ENCODE assay signal across 24 mouse cellular contexts in genomic region chr7:45809276-45810075, GRCm38 (mm10). TPM values are rescaled to one million over a fixed set of nuclear protein-coding genes. Genes with fewer than 3 reads are reported as not detected.
DNase-seq lines count a peak whose midpoint lies in the region; ATAC-seq and TF ChIP-seq lines count a peak whose summit lies in the region.
"Had no signal": no experiment of that assay in that cellular context is flagged by ENCODE, and none has a peak within 500 bp of the region (broad histone marks: within the 10 kb centered on the region; RNA-seq: fewer than 3 reads in every experiment).

No protein-coding gene starts in this region.

- intact Hi-C loops in heart, postnatal 14 days (cut with DNase I) = loop anchor here (5.0 kb wide), 1 partner anchor 113 kb away; the partner anchor contains the start of genes Ccdc114 and Emp3

- H3K27me3 ChIP-seq in heart, embryonic 13.5 days (replicated peaks) = no peaks in the 10 kb centered on the region
- H3K27me3 ChIP-seq in lung, embryonic 14.5 days (ENCODE audit: insufficient read depth, low read length) = no peaks in the 10 kb centered on the region
- H3K27me3 ChIP-seq: forebrain, embryonic 12.5 days; heart, embryonic 12.5 days; intestine, embryonic 15.5 days; midbrain, embryonic 13.5 days had no signal

- no peaks in the 10 kb centered on the region for H3K9me3 ChIP-seq in heart, embryonic 13.5 days
- no peaks in the 10 kb centered on the region for H3K9me3 ChIP-seq in lung, embryonic 14.5 days (ENCODE audit: low read depth, low read length)
- H3K9me3 ChIP-seq: forebrain, embryonic 12.5 days; heart, embryonic 12.5 days; intestine, embryonic 15.5 days; midbrain, embryonic 13.5 days had no signal

- H3K4me1 ChIP-seq in heart, embryonic 13.5 days = peaks cover 29% of the 10 kb centered on the region
- peaks cover 7% of the 10 kb centered on the region; the same call in 1 of the 2 replicates for H3K4me1 ChIP-seq in lung, embryonic 14.5 days (ENCODE audit: insufficient read depth)

- peak; percentile 38 to 44 for DNase-seq in cerebellum, adult 18-20 months
- DNase-seq in cerebellum, adult 11 months = no peak
- no peak for DNase-seq in heart, postnatal 14 days
- DNase-seq in lung, embryonic 14.5 days = no peak
- DNase-seq in lung, postnatal 36 days = no peak
- DNase-seq in induced T-regulatory cell, adult 2 months (ENCODE audit: low read depth) = peak; percentile 5
- no peak for DNase-seq in urinary bladder, postnatal 14 days (ENCODE audit: low spot score)
- DNase-seq: adrenal gland, postnatal 14 days; gastrocnemius, postnatal 10 days; heart, adult 11 months; heart, postnatal 36 days; kidney, postnatal 36 days; layer of hippocampus, adult 9-11 months; right cerebral cortex, adult 18-20 months; thymus, postnatal 14 days had no signal

- no peak for ATAC-seq in heart, embryonic 13.5 days (ENCODE audit: extremely low read depth, insufficient number of reproducible peaks, low FRiP score, low TSS enrichment)
- ATAC-seq in lung, embryonic 14.5 days (ENCODE audit: insufficient read depth) = no peak
- ATAC-seq: activated CD4-positive, CD25-positive, alpha-beta regulatory T cell, adult 4 months; intestine, embryonic 15.5 days; lung, postnatal 0 days had no signal

- no peak overlapping the region for H3K4me2 ChIP-seq in heart, embryonic 13.5 days
- no peak overlapping the region for H3K4me2 ChIP-seq in lung, embryonic 14.5 days
- H3K4me2 ChIP-seq: forebrain, embryonic 12.5 days; heart, embryonic 12.5 days; intestine, embryonic 15.5 days; midbrain, embryonic 13.5 days had no signal

- H3K36me3 ChIP-seq in heart, embryonic 13.5 days = peaks cover 71% of the 10 kb centered on the region
- peaks cover 68% of the 10 kb centered on the region for H3K36me3 ChIP-seq in lung, embryonic 14.5 days (ENCODE audit: insufficient read depth)

- no peak overlapping the region for H3K4me3 ChIP-seq in heart, embryonic 13.5 days
- no peak overlapping the region for H3K4me3 ChIP-seq in lung, embryonic 14.5 days (ENCODE audit: low read depth, low read length)
- H3K4me3 ChIP-seq: forebrain, embryonic 12.5 days; heart, embryonic 12.5 days; intestine, embryonic 15.5 days; midbrain, embryonic 13.5 days had no signal

- peak overlapping the region; percentile 56 for H3K9ac ChIP-seq in heart, embryonic 13.5 days
- 0 out of 2 replicates have a peak overlapping the region, but pooled peaks have one; percentile 9 for H3K9ac ChIP-seq in lung, embryonic 14.5 days
- H3K9ac ChIP-seq: forebrain, embryonic 12.5 days; heart, embryonic 12.5 days; intestine, embryonic 15.5 days; liver, embryonic 14.5 days; midbrain, embryonic 13.5 days had no signal

- 71% methylated on average over 14 of the region's 14 CpGs for whole genome bisulfite sequencing in heart, embryonic 13.5 days
- WGBS in lung, embryonic 14.5 days = 80% methylated on average over 14 of the region's 14 CpGs

- TF ChIP-seq CTCF in lung, embryonic 14.5 days (IDR thresholded peaks at IDR 0.05; ENCODE audit: low read depth) = no peak

- H3K27ac ChIP-seq in heart, embryonic 13.5 days (replicated peaks) = no peak overlapping the region
- no peak overlapping the region for H3K27ac ChIP-seq in lung, embryonic 14.5 days (ENCODE audit: low read depth)
- H3K27ac ChIP-seq: forebrain, embryonic 12.5 days; intestine, embryonic 15.5 days; liver, embryonic 14.5 days; stomach, postnatal 0 days had no signal

RNA-seq across cellular contexts. Expression of gene Cyth2, which starts 4.9 kb away (rescaled TPM):
- 90.1 and 103 TPM in 2 replicates for polyA plus RNA-seq in heart, embryonic 13.5 days (2015; fragmentation: Nextera tagmentation; extraction: Ambion mirVana)
- total RNA-seq in heart, postnatal 14 days (2021) = 10 to 100 TPM; 73.9 to 77.1 TPM
- 109 and 110 TPM in 2 replicates for polyA plus RNA-seq in lung, embryonic 14.5 days (2014; fragmentation: Nextera tagmentation; extraction: Ambion mirVana)

RNA-seq across cellular contexts. Expression of gene Kcnj14, which starts 15.1 kb away (rescaled TPM):
- polyA plus RNA-seq in heart, embryonic 13.5 days (2015; fragmentation: Nextera tagmentation; extraction: Ambion mirVana) = 0.39 and 0.43 TPM in 2 replicates
- under 1 TPM; 0.74 to 1.00 TPM for total RNA-seq in heart, postnatal 14 days (2021)
- polyA plus RNA-seq in lung, embryonic 14.5 days (2014; fragmentation: Nextera tagmentation; extraction: Ambion mirVana) = 0.67 and 1.1 TPM in 2 replicates
- polyA plus RNA-seq: activated CD4-positive, CD25-positive, alpha-beta regulatory T cell, adult 4 months had no signal

RNA-seq across cellular contexts. Expression of gene Grwd1, which starts 21.3 kb away (rescaled TPM):
- 41.9 and 44.1 TPM in 2 replicates for polyA plus RNA-seq in heart, embryonic 13.5 days (2015; fragmentation: Nextera tagmentation; extraction: Ambion mirVana)
- total RNA-seq in heart, postnatal 14 days (2021) = 10 to 100 TPM in 1 of 2 experiments, 1 to 10 TPM in 1; 8.6 to 12.5 TPM
- 85.4 and 95.3 TPM in 2 replicates for polyA plus RNA-seq in lung, embryonic 14.5 days (2014; fragmentation: Nextera tagmentation; extraction: Ambion mirVana)

RNA-seq across cellular contexts. Expression of gene Sult2b1, which starts 25.0 kb away (rescaled TPM):
- 0.24 and 0.38 TPM in 2 replicates for polyA plus RNA-seq in heart, embryonic 13.5 days (2015; fragmentation: Nextera tagmentation; extraction: Ambion mirVana)
- total RNA-seq in heart, postnatal 14 days (2021) = not detected
- 5.0 and 5.9 TPM in 2 replicates for polyA plus RNA-seq in lung, embryonic 14.5 days (2014; fragmentation: Nextera tagmentation; extraction: Ambion mirVana)
- total RNA-seq: gastrocnemius, postnatal 10 days; heart, postnatal 36 days had no signal

RNA-seq across cellular contexts. Expression of gene Lmtk3, which starts 25.9 kb away (rescaled TPM):
- 0.62 and 0.80 TPM in 2 replicates for polyA plus RNA-seq in heart, embryonic 13.5 days (2015; fragmentation: Nextera tagmentation; extraction: Ambion mirVana)
- under 1 TPM in 1 of 2 experiments, not detected in 1; 0.12 TPM for total RNA-seq in heart, postnatal 14 days (2021)
- 0.76 and 1.9 TPM in 2 replicates for polyA plus RNA-seq in lung, embryonic 14.5 days (2014; fragmentation: Nextera tagmentation; extraction: Ambion mirVana)
- polyA plus RNA-seq: activated CD4-positive, CD25-positive, alpha-beta regulatory T cell, adult 4 months had no signal

Comparison
In these comparisons a context has a peak if more than half of its experiments do, and no peak if none do; other contexts are left out.
1. DNase-seq: peak in cerebellum, adult 18-20 months (2 of 2) and induced T-regulatory cell, adult 2 months (single experiment); none in cerebellum, adult 11 months (single experiment), heart, postnatal 14 days (0 of 2), lung, embryonic 14.5 days (single experiment), lung, postnatal 36 days (single experiment) and urinary bladder, postnatal 14 days (single experiment).